Mouse (Mus musculus) retina, adult 2 months (tissue): ENCODE data around the gene Usp33.
"Not testable (repeated sequence)": the region's sequence is repeated elsewhere in the genome, so short reads cannot be mapped to it uniquely, and the experiment has no call there.

Source experiments
- DNase-seq: peaks from one replicate; pipeline ENCODE4 v3.0.0-alpha.2; 2012; ENCODE audit warnings: low read depth, low spot score

Gene Usp33

DNA sequence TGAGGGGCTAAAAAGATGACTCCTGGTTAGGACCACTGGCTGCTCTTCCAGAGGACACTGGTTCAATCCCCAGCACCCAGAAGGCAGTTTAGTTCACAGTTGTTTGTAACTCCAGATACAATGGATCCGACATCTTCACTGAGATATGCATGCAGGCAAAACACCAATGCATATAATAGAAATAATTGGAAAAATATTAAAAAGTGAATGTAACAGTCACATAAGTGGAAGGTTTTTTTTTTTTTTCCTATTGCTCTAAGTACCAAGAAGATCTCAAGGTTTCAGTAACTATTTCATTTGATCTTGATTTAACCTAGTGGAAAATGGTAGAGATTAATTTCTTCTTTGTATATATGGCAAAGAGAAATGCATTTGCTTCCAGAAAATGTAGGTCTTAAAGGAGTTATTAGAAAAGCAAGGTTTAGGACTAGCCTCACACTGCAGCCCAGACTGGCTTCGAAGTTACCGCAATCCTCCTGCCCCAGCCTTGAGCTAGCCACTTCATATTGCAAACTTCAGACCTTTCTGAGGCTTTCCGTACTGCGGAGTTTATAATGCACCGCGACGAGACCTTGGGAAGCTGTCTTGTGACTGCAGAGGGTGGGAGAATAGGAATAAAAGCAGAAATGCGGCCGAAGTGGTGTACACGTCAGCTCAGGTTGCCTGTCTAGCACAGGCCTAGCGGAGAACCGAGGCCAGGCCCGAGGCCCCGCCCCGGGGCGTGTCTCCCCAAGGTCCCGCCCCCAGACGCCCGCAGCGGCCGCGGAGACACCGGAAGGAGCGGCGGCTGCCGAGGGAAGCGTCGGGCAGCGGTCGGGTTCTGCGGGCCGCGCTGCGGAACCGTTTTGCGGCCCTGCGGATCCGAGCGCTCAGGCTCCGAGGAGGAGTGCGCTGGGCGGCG lies at the start of gene Usp33:
Usp33 (plus strand) TSS at position 747 of the 901 bp plus-strand sequence.
- DNase-seq: peak; percentile 72

DNA sequence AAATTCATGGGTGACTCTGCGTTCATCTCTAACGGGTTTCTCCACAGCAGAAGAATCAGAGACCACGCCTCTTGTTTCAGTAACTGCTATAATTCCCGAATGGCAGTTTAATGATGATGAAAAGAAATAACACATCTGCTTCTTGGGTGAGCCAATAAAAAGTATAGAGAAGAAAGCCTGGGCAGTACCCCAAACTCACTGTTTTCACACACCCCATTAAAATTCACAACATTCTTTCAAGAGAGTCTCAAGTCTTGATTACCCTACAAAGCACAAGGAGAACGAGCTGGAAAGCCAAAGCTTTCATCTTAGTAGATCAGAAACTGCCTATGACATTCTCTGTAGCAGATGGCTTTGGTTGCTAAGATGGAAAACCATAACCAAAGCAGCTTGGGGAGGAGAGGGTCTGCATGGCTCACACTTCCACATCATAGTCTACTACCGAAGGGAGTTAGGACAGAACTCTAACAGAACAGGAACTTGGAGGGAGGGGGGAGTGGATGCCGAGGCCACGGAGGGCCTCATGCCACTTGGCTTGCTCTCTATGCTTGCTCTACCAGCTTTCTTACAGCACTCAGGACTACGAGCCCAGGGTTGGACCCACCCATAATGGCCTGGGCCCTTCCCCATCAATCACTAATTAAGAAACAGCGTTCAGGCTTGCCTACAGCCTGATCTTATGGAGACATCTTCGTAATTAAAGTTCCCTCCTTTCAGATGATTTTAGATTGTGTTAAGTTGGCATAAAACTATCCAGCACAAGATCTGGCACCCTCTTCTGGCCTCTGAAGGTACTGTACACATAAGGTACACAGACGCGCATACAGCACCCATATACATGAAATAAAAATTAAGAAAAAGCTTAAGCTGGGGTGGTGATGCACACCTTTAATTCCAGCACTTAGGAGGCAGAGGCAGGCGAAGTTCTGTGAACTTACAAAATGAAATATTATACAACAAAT lies 45.6 kb upstream of the Usp33 start:
- no peak for DNase-seq

DNA sequence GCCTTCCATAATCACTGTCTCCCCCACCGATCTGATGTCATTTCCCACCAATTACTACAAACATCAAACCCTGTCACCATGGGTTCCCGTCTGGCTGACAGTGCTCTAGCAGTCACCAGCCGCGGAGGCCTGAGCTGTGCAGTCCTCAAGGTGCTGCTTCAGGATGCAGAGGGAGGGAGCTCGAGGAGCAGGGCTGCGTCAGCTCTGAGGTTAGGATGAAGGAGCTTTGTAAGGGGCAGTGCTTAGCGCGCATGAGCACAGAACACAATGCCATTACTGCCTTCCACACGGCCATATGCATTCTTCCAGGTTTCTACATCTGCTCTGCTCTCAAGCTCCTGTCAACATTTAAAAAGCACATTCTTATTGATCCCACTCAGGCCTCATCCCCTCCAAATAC lies 43.3 kb upstream of the Usp33 start:
- DNase-seq: no peak

DNA sequence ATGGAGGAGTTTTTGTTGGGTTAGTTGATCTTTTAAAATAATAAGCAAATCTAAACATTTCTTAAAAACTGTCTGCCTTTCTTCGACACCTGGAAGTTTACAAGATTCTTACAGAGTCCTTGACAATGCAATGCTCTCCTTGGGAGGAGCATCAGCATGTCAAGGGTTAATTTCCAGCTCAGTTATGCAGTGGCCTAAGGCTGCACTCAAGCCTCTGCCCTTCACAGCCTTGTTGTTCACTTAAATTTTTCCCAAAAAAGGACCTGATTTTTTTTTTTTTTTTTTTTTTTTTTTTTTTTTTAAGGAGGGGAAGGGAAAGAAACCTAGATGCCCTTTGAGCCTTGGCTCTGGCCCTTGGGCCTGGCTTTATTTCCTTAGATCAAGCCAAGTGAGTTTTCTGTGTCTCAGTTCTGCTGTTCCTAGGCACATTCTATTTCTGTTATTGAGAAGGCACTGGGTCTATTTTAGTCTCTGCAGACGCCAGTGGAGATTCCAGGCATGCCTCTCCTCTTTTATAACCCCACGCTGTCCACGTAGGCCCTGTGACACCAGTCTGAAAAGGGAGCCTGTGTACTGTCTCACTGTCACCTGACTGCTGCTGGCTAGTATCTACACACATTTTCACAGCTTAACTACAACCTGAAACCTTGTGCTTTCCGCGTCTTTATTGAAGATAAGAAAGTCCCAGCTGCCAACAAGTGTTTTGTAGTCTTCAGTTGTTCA lies 42.0 kb upstream of the Usp33 start:
- DNase-seq: no peak

DNA sequence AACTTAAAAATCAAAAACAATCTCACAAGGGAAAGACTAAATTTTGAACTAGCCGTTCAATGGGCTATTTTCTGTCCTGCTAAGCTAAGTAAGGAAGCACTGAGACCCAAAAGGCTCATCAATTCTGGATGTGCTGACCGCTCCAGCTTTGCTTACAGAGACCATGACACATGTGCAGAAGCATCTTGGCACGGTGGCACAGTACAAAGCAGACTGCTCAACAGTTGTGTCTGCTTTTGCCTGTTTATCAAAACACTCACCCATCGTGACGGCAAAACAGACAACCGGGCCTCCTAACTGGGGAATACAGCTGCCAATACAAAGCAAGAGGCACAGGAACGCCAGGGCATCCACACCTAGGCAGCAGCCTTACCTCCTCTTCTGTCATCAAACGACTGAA lies 41.2 kb upstream of the Usp33 start:
- DNase-seq: no peak

DNA sequence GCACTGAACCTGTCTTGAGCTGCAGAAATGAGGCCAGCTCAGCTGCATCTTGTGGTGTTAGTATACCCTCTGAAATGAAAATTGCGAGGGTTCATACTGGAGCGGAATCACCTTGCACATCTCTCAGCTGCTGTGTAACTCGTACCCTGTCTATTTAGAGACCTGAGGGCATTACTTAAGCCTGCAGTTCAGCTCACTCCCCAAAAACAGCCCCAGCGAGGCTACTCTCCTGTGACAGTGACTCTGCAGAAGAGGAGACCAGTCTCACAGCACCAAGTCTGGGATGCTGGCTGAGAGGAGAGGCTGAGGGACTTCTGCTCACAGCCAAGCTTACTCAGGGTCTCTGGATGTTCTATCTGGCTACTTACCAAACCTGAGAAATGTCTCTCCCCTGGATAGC lies 40.3 kb upstream of the Usp33 start:
- DNase-seq: no peak

DNA sequence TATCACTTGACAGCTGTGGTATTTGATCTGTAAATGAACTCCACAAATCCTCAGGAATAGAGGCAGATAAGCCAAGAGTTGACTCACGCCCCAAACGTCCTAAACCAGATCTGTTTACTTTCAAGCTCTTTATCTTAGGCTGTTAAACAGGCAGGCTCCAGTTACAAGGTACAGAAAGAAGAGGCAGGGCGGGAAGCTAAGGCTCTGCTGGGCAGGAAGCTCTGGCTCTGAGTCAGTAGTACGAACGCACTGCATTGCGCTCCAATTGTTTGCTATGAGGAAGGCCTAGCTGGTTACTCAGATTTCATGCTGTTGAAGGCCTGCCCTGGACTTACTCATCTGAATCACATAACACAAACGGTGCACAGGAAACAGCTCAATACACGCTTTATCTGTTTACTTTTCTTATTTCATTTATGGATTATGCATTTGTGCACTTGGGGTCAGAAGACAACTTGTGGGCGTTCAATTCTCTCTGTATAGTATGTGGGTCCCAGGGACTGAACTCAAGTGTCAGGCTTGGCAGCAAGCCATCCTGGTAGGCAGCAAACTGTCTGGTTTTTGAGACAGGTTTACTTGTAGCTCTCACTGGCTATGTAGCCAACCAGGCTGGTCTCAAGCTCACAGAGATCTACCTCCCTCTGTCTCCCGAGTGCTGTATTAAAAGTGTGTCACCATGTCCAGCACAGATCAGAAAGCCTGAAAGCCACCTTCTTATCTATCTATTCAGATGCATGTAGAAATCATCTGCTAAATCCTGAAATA lies 37.6 kb upstream of the Usp33 start:
- no peak for DNase-seq

DNA sequence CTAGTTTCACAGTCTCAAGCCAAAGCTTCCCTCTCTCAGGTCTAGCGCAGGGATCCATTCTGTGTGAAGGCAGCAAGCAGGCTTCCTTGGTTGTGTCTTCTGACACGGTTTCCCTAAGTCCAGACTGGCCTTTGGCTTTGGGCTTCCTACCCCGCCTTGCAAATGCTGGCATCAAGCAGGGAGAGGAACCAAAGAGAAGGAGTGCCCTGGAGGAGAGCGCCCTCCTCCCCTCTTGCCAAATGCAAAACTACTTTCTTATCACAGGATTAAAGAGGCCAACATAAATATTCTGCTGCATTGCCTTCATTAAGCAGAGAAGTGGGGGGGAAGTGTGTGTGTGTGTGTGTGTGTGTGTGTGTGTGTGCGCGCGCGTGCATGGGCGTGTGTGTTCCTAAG lies 37.0 kb upstream of the Usp33 start:
- DNase-seq: no peak

DNA sequence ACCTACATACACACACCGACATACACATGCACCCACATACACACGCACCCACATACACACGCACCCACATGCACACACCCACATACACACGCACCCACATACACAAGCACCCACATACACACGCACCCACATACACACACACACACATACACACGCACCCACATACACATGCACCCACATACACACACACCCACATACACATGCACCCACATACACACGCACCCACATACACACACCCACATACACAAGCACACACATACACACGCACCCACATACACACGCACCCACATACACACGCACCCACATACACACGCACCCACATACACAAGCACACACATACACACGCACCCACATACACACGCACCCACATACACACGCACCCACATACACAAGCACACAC lies 31.6 kb upstream of the Usp33 start:
- not testable (repeated sequence) for DNase-seq

DNA sequence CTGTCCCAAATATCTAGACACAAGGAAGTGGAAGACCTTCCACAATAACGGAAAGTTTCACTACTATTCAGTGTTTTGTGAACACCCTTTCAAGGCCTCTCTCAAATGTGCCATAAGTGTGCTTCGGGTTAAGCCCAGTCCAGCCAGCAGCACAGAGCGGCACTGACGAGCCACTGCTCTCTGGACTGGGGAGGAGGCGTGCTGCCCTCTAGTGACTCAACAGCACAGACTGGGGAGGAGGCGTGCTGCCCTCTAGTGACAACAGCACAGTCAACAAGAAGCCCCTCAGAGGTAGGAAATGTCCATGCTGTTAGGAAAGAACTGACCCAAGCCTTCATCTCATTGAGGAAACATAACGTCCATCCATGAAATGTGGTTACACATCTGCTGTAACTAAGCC lies 30.7 kb upstream of the Usp33 start:
- peak; percentile 57 for DNase-seq

DNA sequence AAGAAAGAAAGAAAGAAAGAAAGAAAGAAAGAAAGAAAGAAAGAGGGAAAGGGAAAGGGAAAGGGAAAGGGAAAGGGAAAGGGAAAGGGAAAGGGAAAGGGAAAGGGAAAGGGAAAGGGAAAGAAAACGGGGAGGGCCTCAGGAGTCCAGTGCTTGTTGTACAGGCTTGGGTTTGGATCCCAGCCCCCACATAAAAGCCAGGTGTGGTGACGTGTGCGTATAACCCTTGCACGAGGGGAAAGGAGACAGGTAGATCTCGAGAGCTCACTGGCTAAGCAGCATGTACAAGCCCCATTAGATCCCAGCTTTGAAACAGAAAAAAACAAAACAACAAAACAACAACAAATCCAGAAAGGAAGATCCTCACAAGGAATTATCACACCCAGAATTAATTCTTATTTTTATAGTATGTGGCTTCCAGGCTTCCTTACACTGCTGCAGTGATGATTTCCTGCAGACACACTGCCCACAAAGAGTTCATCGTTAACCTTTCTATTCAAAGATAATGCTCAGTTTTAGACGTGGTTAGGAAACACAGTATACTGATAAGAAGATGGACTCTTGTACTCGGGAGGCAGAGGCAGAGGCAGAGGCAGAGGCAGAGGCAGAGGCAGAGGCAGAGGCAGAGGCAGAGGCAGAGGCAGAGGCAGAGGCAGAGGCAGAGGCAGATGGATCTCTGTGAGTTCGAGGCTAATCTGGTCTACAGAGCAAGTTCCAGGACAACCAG lies 29.7 kb upstream of the Usp33 start:
- DNase-seq: not testable (repeated sequence)

DNA sequence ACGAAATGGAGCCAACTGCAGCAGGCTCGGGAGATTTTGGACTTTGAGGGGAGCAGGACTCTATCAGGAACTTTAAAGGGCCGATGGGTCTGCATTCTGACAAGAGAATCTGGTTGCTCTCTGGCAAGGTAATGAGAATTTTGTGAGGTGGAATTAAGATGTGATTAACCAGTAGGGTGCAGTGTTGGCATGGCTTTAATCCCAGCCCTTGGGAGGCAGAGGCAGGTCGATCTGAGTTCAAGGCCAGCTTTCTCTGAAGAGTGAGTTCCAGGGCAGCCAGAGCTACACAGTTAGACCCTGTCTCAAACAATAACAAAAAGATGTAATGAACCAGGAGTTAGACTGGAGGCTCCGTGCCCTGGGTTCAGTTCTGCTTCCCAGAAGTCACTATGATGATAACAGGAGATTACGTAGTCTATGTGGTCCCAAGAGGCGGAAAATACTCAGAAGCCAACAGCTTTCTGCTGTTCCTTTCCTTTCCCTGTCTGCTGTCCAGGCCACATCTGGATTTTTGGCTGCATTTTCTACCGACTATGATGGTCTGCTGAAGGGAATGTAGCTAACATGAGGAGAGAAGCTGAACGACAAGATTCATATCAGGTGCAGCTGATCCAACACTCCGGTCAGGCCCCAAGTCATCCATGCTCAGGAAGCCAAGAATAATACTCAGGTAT lies 25.2 kb upstream of the Usp33 start:
- no peak for DNase-seq

DNA sequence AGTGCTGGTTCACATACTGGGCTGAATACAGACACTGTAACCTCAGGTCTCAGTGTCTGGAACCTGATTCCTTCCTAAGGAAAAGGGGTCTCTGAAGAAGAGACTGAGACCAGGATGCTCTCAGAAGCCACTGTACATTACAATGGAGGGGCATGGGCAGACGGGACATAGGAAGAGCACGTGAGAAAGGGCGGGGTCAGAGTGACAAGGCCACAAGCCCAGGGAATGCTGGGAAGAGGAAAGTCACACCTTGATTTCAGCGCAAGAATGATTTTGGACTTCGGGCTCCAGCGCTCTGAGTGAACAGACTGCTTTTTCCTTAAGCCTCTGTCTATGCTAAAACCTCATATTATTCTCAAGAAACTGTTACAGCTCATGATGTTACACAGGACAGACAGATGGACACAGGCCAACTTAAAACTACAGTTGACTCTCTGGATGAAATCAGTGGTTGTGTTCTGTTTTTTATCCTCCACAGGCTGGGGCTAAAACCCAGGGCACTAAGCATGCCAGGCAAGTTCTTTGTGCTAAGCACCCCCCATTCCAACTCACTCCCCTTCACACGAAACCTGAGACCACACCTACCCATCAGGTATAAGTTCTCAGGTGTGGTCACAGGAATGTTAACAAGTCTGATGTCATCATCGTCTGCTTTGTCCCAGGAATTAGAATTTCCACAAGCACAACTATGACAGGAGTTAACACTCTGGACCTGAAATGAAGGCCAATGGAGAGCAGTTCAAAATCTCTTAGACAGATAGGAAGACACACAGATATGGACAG lies 24.3 kb upstream of the Usp33 start:
- DNase-seq: no peak

DNA sequence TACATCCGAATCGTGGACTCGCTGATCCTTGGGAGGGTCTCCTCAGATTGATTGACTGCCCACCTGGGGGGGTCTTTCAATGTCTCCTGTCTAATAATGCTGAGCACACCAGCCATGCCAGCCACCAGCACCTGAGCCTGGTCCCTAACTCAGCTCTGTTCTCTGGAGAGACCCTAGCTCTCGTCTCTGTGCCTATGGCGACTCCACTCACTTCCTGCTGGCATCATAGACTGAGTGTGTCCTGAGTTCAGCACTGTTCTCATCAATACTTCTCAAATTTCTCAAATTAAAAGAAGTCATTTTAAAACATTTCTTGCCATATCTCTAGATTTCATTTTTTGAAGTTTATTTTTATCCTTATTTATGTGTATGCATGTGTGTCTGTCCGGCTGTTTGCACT lies 14.2 kb upstream of the Usp33 start:
- DNase-seq: no peak

DNA sequence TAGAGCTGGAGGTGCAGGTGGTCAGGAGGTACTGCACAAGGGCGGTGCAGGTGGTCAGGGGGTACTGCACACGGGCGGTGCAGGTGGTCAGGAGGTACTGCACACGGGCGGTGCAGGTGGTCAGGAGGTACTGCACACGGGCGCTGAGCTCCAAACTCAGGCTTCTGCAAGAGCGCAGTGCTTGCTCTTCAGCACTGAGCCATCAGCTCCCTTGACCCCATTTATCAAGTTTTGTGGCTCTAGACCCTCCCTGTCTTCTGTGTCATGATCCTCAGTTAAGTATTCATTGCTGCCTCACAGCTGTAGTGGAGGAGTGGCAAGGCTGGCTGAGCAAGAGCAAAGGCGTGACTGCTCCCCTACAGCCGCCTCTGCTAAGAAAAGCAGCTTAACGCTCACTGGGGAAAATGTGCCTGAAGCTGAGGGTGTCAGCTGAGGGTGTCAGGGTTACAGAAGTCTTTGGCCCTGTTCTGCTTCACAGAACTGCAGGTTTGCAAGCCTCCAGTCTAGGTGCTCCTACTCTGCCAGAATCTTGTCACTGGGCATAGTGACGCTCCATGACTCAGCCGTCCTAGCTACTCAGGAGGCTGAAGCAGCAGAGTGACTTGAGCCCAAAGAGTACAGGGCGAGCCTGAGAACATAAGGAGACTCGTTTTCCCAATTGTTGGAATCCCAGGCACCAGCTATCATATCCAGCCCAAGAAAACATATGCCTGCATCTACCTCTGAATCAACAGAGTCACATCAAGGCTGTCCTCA lies 13.6 kb upstream of the Usp33 start:
- DNase-seq: no peak

DNA sequence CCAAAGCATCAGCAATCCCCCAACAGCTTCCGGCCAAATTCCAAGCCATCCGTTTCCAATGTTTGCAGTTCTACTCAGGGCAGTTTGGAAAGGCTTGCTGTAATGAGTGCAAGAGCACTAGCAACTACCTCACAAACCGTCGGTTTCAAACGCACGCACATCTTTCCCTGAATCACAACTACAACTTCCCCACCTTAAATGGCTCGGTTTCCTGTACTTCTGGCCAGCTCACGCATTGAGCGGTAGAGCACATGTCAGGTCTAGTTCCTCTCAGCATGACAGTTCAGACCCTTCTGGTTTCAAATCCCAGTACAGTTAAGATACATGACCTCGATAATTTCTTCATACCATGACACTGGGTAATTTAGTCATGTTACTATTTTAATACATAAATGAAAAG lies 12.6 kb upstream of the Usp33 start:
- no peak for DNase-seq

DNA sequence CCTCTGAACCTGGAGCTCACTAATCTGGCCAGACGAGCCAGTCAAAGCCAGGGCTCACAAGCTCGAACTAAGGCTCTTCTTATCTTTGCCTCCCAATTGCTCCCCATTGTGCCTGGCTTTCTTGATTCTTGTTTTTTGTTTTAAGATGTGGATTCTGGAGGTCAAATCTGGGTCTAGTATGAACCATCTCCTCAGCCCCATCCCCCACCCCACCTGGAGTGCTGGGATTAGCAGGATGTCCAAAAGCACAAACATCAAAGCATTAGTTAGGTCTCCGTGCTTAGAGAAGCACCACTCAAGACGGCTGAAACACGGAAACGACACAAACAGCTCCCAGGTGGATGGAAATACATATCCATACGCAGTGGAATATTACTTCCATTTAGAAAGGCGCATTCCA lies 10.2 kb upstream of the Usp33 start:
- no peak for DNase-seq

DNA sequence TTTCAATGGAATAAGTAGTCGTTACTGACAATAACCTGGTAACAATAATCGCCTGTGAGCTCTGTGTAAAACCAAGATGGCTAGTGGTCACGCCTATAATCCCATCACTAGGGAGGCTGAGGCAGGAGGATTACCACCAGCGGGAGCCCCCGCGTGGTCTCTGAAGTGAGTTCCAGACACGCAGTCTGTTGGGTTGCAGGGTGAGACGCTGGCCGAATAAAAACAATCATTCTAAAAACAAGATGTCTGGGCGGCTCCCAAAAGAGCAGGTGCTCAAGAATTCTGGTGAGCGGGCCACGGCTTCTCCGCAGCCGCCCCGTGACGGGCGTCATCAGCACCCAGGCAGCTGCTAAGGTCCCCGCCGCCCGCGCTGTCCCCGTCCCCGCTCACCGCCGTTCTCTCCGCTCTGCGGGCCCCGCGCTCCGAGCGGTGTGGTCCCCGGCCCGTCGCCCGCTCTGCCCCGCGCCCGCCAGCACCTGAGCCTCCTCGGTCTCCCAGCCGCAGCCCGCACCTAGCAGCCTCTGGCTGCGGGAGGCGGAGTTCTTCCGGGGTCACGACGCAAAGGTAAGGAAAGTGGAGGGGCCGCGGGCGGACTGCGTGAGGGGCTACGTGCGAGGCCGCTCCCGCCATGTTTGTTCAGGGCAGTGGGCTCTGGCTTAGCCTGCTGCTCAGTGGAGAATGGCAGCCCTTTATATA lies 6.3 kb upstream of the Usp33 start, which contains the start of gene Miga1:
Miga1 (minus strand) TSS at position 546 of the 696 bp plus-strand sequence.
- DNase-seq: peak; percentile 70
